Mouse (Mus musculus): ENCODE measurements around the gene Arhgap45. TPM values are rescaled to one million over a fixed set of nuclear protein-coding genes. Genes with fewer than 3 reads are reported as not detected.
A peak's percentile ranks its signal among the peaks of the same experiment; 100 is the strongest.

Gene Arhgap45
- total RNA-seq, 2 experiments from 2014 or later = 4.1 to 5.9 TPM

DNA sequence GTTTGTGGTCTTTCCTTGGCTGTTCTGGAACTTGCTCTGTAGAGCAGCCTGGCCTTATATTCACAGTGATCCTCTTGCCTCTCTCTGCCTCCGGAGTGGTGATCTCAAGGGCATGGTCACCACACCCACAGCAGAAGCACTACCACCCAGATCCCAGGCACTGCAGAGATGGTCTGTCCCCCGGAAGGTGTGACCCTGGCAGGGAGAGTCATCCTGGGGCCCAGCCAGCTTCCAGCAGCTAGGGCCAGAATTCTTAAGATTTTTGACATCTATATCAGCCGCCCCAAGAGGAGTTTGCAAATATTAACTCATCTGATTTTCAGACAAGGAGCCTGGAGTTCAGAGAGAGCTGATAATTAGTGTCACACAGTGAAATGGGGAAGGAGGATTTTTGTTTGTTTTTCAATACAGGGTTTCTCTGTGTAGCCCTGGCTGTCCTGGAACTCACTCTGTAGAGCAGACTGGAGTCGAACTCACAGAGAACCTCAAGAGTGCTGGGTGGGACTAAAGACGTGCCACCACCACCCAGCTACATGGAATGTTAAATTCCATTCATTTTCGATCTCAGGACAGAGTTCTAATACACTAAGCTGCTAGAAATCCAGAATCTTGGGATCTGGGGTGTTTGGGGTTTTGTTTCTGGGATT lies 30.1 kb upstream of the Arhgap45 start:
- DNase-seq = peak; percentile 49 to 59
- intact Hi-C loops (cut with DNase I) = no loop called here

DNA sequence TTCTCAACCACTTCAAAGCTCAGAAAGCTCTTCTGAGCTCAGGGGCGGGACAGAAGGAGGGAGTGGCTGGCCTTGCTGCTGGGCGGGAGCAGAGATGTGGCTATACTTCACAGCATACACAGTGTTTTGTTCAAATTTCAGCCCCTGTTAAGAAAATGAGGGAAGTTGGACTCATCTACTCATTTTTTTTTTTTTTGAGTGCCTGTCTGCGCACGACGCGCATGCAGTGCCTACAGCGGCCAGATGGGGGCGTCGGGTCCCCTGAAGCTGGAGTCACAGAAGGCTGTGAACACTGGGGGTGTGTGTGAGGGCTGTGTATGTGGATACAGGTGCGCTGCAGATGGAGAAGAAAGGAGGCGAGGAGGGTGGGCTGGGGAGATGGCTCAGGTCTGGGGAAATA lies 29.5 kb upstream of the Arhgap45 start:
- intact Hi-C loops (cut with DNase I) = loop anchor here (1.0 kb wide), 1 partner anchor 129 kb away; no protein-coding TSS in a partner anchor
- DNase-seq = peak; percentile 88 to 93

DNA sequence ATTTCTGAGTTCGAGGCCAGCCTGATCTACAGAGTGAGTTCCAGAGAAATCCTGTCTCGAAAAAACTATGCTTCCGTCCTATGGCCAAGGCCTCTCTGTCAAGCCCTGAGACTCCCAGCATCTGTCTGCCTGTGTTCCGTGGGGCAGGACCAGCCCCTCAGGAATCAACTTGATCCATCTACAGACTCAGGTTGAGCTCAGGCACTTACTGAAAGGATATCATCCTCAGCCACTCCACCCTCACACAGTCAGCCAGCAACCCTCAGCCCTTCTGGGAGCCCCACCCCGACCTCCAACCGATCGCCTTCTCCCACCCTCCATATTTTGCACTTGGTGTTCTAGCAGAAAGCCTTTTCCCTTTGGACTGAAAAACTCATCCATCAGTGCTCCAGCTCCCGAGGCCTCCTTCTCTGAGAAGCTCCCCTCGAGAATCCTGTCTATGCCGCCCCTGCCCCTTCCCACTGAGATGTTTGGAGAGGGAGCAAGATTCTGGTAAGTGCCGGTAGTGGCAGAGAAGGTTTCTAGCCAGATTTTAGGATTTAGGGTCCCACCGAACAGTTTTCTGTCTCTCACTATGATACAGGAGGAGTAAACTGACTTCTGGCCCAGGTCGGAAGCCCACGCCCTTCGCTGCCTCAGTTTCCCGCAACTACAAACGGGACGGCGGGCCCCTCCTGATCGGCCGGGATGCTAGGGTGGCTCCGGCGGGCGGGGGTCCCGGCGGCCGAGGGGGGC lies 28.5 kb upstream of the Arhgap45 start:
- intact Hi-C loops (cut with DNase I) = loop anchor here (1.0 kb wide), 1 partner anchor 128 kb away; no protein-coding TSS in a partner anchor
- peak in 1 of 2 experiments; percentile 37 for DNase-seq

DNA sequence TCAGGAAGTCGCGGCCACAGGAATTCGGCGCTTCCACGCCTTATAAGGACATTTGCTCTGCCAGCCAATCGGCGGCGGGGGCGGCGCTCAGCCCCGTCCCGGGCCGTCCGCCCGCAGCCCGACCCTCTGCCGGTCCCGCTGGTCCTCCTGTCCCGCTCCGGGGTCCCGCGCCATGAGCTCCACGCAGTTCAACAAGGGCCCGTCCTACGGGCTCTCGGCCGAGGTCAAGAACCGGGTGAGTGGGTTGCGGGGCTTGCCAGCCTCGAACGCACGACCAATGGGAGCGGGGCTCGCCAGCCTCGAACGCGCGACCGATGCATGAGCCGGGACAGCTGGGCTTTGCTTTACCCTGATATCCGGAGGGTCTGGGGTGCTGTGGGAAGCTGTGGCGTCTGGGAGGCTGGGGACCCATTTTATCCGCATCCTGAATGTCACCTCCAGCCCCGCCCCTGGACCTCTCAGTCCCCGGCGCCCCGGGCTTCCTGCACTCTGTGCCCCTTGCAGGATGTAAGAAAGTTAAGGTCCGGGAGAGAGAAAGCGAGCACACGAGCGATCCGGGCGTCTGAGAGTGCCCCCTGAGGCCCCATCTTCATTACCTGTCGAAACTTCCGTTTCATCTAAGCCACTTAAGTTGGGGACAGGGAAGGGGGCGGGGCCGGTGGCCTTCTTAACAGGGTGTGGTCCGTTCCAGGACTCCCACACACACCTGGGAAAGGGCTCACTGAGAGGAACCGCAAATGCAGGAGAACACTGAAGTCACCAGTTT lies 27.8 kb upstream of the Arhgap45 start, which contains the start of gene Cnn2:
Cnn2 (plus strand) TSS at position 79 of the 766 bp plus-strand sequence.
- intact Hi-C loops (cut with DNase I) = no loop called here

DNA sequence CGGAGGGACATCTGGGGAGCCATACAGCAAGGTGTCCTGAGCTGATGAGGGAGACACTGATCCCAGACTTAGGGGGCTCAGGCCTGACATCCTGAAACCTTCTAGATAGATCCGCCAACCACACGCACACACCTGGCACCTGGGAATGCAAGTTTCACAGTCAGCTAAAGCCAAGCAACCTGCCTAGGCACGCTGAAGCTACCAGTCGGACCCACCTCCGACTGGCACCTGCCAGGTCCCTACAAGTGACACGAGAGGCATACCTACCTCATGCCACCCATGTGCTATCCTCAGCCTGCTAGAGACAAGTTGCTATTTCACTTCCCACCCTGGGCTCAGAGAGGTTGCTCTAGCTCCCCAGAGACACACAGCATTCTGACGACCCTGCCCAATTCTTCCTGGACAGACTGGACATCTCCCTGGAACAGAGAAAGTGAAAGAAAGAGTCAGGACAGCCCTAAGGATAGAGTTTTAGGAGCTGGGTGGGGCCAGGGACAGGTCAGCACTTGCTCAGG lies 27.1 kb upstream of the Arhgap45 start:
- no peak for DNase-seq
- intact Hi-C loops (cut with DNase I) = no loop called here

More for the DNA sequence above, 27.8 kb upstream of the Arhgap45 start, which contains the start of gene Cnn2:
- peak; percentile 73 to 81 for DNase-seq

DNA sequence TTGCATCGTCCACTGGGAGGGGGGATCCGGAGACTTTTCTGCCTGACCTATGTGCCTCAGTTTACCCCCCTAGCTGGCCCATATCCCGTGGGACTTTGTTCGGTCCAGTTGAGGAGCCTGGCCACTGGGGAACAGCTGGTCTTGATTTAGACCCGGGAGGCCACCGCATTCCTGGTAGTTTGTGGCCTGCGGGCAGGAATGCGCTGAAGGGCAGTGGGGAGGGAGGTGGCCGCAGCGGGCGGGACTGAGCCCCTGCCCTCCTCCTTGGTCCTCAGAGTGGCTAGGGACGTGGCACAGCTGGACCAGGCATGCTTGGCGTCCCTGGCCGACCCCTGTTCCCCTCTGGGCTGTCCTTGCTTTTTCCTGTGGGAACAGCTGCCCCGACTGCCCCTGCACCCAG lies 26.6 kb upstream of the Arhgap45 start:
- intact Hi-C loops (cut with DNase I) = loop anchor here (2.0 to 10.0 kb wide), 2 partner anchors 45 to 705 kb away; no protein-coding TSS in a partner anchor
- DNase-seq = no peak

DNA sequence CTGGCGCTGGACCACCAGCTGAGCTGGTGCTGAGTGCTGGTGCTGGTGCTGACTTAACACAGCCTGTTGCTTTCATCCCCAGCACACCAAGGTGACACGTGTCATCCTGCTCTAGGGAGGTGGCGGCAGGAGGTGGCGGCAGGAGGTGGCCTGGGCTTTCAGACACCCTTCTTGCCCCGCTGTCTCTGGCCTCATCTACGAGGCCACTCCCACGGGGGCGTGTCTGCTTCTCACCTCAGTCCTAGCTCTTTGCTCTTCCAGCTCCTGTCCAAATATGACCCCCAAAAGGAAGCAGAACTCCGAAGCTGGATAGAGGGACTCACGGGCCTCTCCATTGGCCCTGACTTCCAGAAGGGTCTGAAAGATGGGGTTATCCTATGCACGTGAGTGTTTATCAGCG lies 25.4 kb upstream of the Arhgap45 start:
- intact Hi-C loops (cut with DNase I) = loop anchor here (2.0 to 10.0 kb wide), 2 partner anchors 44 to 704 kb away; no protein-coding TSS in a partner anchor
- DNase-seq = no peak

DNA sequence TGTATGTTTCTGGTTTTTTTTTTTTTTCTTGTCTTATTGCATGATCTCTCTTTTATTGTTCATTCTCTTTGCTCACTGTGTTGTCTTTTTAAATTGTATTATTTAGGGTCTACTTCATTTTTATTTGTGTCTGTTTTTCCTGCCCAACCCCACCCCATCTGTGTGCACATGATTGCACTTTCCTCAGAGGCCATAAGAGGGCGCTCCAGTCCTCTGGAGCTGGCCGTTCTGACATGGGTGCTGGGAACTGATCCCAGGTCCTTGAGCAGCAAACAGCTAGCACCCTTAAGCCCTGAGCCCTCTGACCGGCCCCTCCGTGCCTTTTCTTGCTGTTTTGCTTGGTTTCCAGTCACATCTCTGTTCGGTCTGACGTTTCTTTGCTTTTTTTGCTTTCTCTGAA lies 24.9 kb upstream of the Arhgap45 start:
- no peak for DNase-seq
- intact Hi-C loops (cut with DNase I) = loop anchor here (2.0 to 10.0 kb wide), 2 partner anchors 43 to 703 kb away; no protein-coding TSS in a partner anchor

DNA sequence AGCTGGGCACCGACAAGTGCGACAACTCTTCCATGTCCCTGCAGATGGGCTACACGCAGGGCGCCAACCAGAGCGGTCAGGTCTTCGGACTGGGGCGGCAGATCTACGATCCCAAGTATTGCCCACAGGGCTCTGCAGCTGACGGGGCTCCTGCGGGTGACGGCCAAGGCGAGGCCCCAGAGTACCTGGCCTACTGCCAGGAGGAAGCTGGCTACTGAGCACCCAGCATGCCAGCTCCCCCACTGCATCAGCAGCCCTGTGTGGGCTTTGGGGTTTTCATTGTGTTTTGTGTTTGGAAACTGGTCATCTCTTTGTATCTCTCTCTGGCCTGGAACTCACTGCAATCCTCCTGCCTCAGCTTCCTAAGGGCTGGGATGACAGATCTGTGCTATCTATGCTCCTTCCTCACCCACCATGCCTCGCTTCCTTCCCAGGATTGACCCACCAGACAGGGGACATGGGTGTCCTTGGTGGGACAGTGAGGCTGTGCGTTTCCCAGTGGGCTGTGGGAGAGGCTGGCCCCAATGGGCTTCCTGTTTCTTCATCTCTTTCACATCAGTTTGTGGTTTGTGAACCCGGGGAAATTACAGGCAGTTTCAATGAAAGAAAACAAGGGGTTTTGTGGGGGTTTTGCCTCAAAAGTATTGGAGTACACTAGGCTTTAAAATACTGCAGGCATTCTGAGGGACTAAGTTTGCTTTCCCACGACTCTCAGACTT lies 21.9 kb upstream of the Arhgap45 start:
- intact Hi-C loops (cut with DNase I) = loop anchor here (10.0 kb wide), 1 partner anchor 700 kb away; no protein-coding TSS in a partner anchor
- peak; percentile 35 to 51 for DNase-seq

DNA sequence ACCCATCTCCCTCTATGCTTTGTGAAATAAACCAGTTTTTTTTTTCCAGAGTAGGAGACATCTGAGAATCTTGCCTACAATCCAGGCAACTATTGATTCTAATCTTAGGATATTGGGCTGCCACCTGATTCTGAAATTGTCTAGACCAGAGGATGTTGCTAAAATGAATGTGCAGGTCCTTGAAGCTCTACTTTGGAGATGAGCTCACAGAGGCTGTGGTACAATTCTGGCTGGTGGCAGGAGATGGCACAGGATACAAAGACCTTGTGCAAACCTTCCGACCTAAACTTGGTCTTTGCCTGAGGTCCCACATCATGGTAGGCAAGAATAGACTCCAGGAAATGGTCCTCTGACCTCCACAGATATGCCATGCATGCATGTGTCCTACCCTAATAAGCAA lies 20.8 kb upstream of the Arhgap45 start:
- no peak for DNase-seq
- intact Hi-C loops (cut with DNase I) = loop anchor here (10.0 kb wide), 1 partner anchor 699 kb away; no protein-coding TSS in a partner anchor

DNA sequence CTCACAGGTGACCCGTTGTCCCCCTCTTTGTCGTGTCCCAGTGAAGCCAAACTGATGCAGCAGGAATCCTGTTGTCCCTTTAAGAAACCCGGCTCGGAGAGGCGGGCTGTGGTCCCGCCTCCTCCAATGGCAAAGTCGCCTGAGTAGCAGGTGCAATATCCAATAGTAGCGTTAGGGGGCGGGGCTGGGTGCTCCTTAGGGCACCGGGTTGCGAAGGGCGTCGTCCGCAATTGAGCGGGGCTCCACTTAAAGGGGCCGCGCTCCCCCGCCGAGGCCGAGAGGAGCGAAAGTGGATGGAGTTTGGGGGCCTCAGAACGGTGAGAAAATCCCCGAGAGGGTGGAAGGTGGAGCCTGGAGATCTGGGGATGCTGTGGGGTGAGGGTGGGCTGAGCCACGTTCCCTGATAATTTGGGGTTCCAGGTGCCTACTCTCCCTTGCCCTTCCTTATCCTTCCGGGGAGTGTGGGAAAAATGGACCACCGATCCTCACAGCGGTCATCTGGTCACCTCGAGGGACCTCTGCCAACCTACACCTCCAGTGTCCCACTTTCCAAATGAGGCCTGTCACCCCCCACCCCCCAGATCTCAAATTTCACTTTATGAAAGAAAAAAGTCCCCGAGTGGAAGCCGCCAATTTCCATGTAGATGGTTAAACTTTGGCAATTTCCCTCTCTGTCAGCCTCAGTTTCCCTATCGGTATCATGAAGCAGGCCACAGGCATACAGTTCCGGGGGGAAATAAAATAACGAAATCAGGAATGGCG lies 20.0 kb upstream of the Arhgap45 start, which contains the start of gene Abca7:
Abca7 (plus strand) TSS at position 223 of the 762 bp plus-strand sequence.
- intact Hi-C loops (cut with DNase I) = loop anchor here (10.0 kb wide), 1 partner anchor 698 kb away; no protein-coding TSS in a partner anchor
- peak; percentile 98 to 100 for DNase-seq

DNA sequence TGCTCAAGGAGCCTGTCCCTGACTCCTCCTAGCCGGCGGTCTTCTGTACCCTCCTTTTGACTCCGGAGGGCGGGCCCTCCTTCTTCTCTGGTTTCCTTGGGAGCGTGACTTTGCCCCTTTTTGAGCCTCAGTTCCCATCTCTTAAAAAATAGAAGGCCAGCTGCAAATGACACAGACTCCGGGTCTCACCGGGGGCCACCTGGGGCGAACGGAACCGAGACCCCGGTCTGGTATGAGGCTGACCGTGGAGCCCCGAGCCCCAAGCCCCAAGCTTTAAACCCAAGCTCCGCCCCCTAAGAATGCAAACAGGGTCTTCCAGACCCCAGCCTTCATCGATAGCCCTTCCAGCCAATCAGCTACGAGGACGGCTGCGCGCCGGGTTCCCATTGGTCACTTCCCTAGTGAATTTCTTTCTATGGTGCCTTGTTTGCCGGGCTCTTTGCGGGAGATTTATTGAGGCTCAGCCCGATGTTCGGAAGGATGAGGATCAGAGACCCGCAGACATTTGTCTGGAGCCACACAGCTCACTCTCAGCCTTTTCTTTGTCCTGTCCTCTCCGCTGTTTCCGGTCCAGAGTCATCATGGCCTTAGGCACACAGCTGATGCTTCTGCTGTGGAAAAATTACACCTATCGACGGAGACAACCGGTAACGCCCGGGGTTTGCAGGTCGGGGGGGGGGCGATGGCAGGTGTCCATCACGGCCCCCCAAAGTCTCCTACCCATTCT lies 19.3 kb upstream of the Arhgap45 start:
- DNase-seq = peak; percentile 60 to 78
- intact Hi-C loops (cut with DNase I) = loop anchor here (10.0 kb wide), 1 partner anchor 698 kb away; no protein-coding TSS in a partner anchor

DNA sequence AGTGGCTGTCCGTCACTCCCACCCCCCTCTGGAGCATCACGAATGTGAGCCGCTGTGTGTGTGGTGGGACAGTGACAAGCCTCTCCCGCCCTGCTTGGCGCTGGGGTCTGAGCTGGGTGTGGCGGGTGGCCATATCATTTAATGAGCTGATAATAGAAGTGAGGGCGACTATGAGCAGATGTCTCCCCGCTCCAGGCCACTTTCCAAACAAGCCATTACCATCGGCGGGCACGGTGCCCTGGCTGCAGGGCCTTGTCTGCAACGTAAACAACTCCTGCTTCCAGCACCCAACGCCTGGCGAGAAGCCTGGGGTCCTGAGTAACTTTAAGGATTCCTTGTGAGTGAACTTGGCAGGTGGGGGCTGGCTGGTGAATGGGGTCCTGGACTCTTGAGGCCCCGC lies 18.6 kb upstream of the Arhgap45 start:
- peak; percentile 43 to 57 for DNase-seq
- intact Hi-C loops (cut with DNase I) = loop anchor here (10.0 kb wide), 1 partner anchor 697 kb away; no protein-coding TSS in a partner anchor

DNA sequence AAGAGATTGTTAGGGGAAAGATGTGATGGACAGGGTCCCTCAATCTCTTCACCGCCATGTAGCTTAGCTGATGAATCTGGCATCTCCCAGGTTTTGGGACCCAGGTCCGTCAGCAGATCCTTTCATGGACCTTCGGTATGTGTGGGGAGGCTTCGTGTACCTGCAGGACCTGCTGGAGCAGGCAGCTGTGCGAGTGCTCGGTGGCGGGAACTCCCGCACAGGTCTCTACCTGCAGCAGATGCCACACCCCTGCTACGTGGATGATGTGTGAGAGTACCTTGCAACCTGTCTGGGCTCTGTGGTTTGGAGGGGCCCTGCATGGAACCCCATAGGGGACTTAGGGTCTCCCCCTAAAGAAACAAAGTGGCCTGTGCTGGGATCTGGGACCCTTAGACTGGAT lies 14.5 kb upstream of the Arhgap45 start:
- intact Hi-C loops (cut with DNase I) = loop anchor here (2.0 kb wide), 1 partner anchor 33 kb away; no protein-coding TSS in a partner anchor
- DNase-seq = no peak

DNA sequence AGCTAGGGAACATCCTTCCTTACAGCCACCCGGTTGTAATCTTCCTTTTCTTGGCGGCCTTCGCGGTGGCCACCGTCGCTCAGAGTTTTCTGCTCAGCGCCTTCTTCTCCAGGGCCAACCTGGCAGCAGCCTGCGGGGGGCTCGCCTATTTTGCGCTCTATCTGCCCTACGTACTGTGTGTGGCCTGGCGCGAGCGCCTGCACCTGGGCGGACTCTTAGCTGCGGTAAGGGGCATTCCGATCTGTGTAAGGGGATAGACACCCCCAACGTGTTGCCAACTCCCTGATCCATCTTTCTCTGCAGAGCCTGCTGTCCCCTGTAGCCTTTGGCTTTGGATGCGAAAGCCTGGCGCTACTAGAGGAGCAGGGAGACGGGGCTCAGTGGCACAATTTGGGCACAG lies 13.6 kb upstream of the Arhgap45 start:
- intact Hi-C loops (cut with DNase I) = loop anchor here (2.0 kb wide), 1 partner anchor 32 kb away; no protein-coding TSS in a partner anchor
- no peak for DNase-seq

DNA sequence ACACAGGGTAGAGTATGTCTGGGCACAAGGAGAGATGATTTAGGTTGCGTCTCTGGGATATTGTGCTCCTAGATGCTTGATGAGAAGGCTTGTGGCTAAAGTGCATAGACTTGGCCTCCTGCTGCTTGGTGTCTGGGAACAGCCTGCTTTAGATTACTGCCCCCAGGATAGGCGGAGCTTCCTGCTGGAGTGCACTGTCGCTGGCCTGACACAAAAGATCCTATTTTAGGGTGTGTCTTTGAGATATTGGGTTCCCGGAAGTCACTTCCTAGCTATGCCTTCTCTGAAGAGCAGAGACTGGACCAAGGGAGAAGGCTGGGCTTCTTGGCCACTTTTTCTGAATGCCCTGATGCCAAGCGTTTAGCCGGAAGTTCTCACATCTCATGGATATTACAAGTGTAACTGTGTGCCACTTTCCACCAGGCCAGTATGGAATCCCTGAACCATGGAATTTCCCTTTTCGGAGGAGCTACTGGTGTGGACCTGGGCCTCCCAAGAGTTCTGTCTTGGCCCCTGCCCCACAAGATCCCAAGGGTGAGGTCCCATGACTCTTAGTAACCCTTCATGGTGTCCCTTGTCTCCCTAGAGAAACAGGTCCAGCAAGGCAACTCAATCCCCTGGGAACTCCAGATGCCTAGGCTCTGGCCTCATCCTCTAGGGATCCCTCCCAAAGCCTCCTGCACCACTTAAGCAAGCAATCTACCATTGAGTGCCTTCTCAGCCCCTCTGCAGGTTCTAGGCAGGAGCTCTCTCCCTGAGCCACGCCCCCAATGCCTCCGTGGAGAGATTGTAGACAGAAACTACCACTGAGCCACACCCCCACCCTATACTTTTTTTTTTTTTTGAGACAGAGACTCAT lies 12.8 kb upstream of the Arhgap45 start:
- DNase-seq = peak in 1 of 2 experiments; percentile 33
- intact Hi-C loops (cut with DNase I) = loop anchor here (2.0 kb wide), 1 partner anchor 31 kb away; no protein-coding TSS in a partner anchor

DNA sequence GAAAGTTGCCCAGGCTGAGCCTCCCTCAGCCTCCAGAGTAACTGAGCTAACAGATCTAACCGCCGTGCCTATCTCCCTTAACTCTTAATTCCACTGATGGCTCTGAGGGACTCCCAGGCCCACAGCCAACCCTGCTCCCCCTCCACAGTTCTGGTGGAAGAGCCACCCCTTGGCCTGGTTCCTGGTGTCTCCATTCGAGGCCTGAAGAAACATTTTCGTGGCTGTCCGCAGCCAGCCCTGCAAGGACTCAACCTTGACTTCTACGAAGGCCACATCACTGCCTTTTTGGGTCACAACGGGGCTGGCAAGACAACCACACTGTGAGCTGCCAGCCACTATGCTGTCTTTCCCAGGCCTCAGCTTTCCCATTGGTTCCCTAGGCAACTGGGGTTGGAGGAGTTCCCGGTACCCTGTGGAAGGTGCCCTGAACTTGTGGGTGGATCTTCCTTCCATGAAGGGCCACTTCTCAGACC lies 12.2 kb upstream of the Arhgap45 start:
- DNase-seq = no peak
- intact Hi-C loops (cut with DNase I) = no loop called here
